Mouse (Mus musculus) heart, postnatal 0 days (tissue): ENCODE measurements around the gene Usp9x.

Experiments
- CTCF ChIP-seq: IDR thresholded peaks from 2 replicates; pipeline ENCODE4 v1.5.1; 2016; ENCODE audit warnings: antibody characterized with exemption, control low read depth, low read depth
- EP300 ChIP-seq: IDR thresholded peaks from 2 replicates; pipeline ENCODE4 v1.6.1; 2016; ENCODE audit warnings: antibody characterized with exemption, low read depth

- TF ChIP-seq CTCF (0 out of 2 replicates have a peak, but pooled peaks have one; percentile 12), EP300 (no peak)
Measured at GRCm38 (mm10) chrX:13041630-13042129, 29.6 kb upstream of the Usp9x start.
